Mouse (Mus musculus): Measurements from ENCODE around the gene Myd88.

DNA sequence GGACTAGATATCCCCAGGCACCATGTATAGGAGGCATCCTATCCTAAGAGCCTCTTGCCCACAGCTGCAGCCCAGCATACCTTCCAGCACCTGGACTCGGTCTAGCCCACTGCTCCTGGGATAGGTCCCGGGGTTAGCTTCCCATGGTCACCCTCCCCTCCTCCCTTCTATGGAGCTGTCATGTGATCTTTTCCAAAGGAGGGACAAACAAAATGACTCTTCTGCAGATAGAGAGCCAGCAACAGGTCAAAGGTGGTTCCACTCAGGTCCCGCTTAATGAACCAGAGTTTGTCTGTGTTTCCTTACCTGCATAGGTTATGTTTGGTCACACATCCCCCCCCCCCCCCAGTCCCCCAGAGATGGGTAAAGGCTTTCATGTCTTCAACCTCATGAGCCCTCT lies 9.3 kb upstream of the Myd88 start:
- TF ChIP-seq CTCF (IDR thresholded peaks at IDR 0.05; ENCODE audit: low read depth, low read length) (no peak), POLR2A (IDR thresholded peaks at IDR 0.05; ENCODE audit: insufficient read depth, low read length) (no peak), EP300 (IDR thresholded peaks at IDR 0.05; ENCODE audit: insufficient read depth, low read depth, low read length) (no peak)

Measured in ES-Bruce4 (cell line).